Mouse (Mus musculus) hindbrain, embryonic 11.5 days (tissue): ENCODE results near the gene Opcml. TPM values are rescaled to one million over a fixed set of nuclear protein-coding genes. Genes with fewer than 3 reads are reported as not detected.

Source experiments
- ATAC-seq: fragments of 200-750 bp; cut with Nextera tagmentation; 2 replicates; pipeline ENCODE4 v1.8.0; 2017; ENCODE audit warnings: mild to moderate bottlenecking, moderate TSS enrichment, moderate library complexity; ENCODE audit not compliant: low FRiP score
- DNase-seq: peaks from one replicate; pipeline ENCODE4 v3.0.0-alpha.2; 2015; ENCODE audit warnings: low spot score
- H3K27ac ChIP-seq: fragments of 300-500 bp; sonication (generic); 2 replicates; pipeline ENCODE4 v1.5.1; 2014; ENCODE audit warnings: mild to moderate bottlenecking, low read depth, low read length
- H3K27me3 ChIP-seq: fragments of 300-500 bp; sonication (generic); 2 replicates; pipeline ENCODE4 v1.6.1; 2014; ENCODE audit warnings: mild to moderate bottlenecking, low read length, moderate library complexity, mixed read lengths; ENCODE audit not compliant: control insufficient read depth, insufficient read depth
- H3K36me3 ChIP-seq: fragments of 300-500 bp; sonication (generic); 2 replicates; pipeline ENCODE4 v1.6.1; 2014; ENCODE audit warnings: mild to moderate bottlenecking, low read length, moderate library complexity, mixed read lengths; ENCODE audit not compliant: control insufficient read depth, insufficient read depth
- H3K4me1 ChIP-seq: fragments of 300-500 bp; sonication (generic); replicated peaks from 2 replicates; pipeline ENCODE4 v1.6.1; 2014; ENCODE audit warnings: low read length, mixed read lengths; ENCODE audit not compliant: control insufficient read depth, insufficient read depth
- H3K4me2 ChIP-seq: fragments of 300-500 bp; sonication (generic); replicated peaks from 2 replicates; pipeline ENCODE4 v1.6.1; 2014; ENCODE audit warnings: mild to moderate bottlenecking, low read depth, low read length
- H3K4me3 ChIP-seq: fragments of 300-500 bp; sonication (generic); 2 replicates; pipeline ENCODE4 v1.5.1; 2014; ENCODE audit warnings: low read depth, low read length
- H3K9ac ChIP-seq: fragments of 300-500 bp; sonication (generic); 2 replicates; pipeline ENCODE4 v1.6.1; 2014; ENCODE audit warnings: low read depth, low read length
- H3K9me3 ChIP-seq: fragments of 300-500 bp; sonication (generic); 2 replicates; pipeline ENCODE4 v1.6.1; 2016; ENCODE audit warnings: low read length; ENCODE audit not compliant: control insufficient read depth
- WGBS: fragments of 180-500 bp; shearing (Covaris S2); extraction: QIAGEN DNeasy Blood & Tissue Kit; methylation state at CpG from one replicate; pipeline ENCODE4 v1.1.7; 2014; 5-methylcytosine and 5-hydroxymethylcytosine counted together
- polyA plus RNA-seq: library from polyadenylated mRNA; unstranded; fragments of >200 nt; fragmentation: Nextera tagmentation; extraction: Ambion mirVana; gene quantifications from 2 replicates; pipeline ENCODE4 v1.2.1, GENCODE M21; 2014

The Opcml gene
- polyA plus RNA-seq, 1 experiment from 2014 or later = 5.7 TPM

GRCm38 (mm10) chr9:28558628-28559027, 768.1 kb downstream of the Opcml start:
- no peak overlapping the region for H3K4me2 ChIP-seq
- no peaks in the 10 kb centered on the region for H3K27me3 ChIP-seq
- H3K9me3 ChIP-seq = no peaks in the 10 kb centered on the region
- ATAC-seq = no peak
- DNase-seq = no peak
- no peaks in the 10 kb centered on the region for H3K36me3 ChIP-seq
- no peak overlapping the region for H3K4me3 ChIP-seq
- no peak overlapping the region for H3K27ac ChIP-seq
- WGBS = 85% methylated on average over 2 of the region's 2 CpGs
- H3K4me1 ChIP-seq = no peaks in the 10 kb centered on the region
- H3K9ac ChIP-seq = no peak overlapping the region

GRCm38 (mm10) chr9:28561761-28562160, 771.2 kb downstream of the Opcml start:
- H3K27me3 ChIP-seq = no peaks in the 10 kb centered on the region
- WGBS = 58% methylated on average over 6 of the region's 6 CpGs

GRCm38 (mm10) chr9:28563066-28563683, 772.6 kb downstream of the Opcml start:
- no peak overlapping the region for H3K4me3 ChIP-seq
- no peaks in the 10 kb centered on the region for H3K9me3 ChIP-seq
- no peaks in the 10 kb centered on the region for H3K27me3 ChIP-seq
- no peak overlapping the region for H3K4me2 ChIP-seq
- no peak overlapping the region for H3K9ac ChIP-seq
- WGBS = 80% methylated on average over 14 of the region's 14 CpGs
- DNase-seq (no peak), ATAC-seq (no peak)
- no peaks in the 10 kb centered on the region for H3K36me3 ChIP-seq
- H3K4me1 ChIP-seq = no peaks in the 10 kb centered on the region
- H3K27ac ChIP-seq = no peak overlapping the region

More at GRCm38 (mm10) chr9:28561761-28562160, 771.2 kb downstream of the Opcml start:
- H3K27ac ChIP-seq = no peak overlapping the region
- H3K36me3 ChIP-seq = no peaks in the 10 kb centered on the region
- ATAC-seq (no peak), DNase-seq (no peak)
- no peaks in the 10 kb centered on the region for H3K9me3 ChIP-seq
- no peak overlapping the region for H3K4me2 ChIP-seq
- H3K4me3 ChIP-seq = no peak overlapping the region
- H3K9ac ChIP-seq = no peak overlapping the region
- H3K4me1 ChIP-seq = no peaks in the 10 kb centered on the region

GRCm38 (mm10) chr9:28569041-28569522, 778.5 kb downstream of the Opcml start:
- 41% methylated on average over 8 of the region's 8 CpGs for WGBS
- Histone ChIP-seq H3K9me3 (no peaks in the 10 kb centered on the region), H3K27ac (no peak overlapping the region), H3K27me3 (no peaks in the 10 kb centered on the region), H3K4me1 (no peaks in the 10 kb centered on the region), H3K36me3 (no peaks in the 10 kb centered on the region), H3K4me3 (no peak overlapping the region), H3K9ac (no peak overlapping the region), H3K4me2 (no peak overlapping the region)
- DNase-seq (no peak), ATAC-seq (no peak)

GRCm38 (mm10) chr9:28569776-28570175, 779.2 kb downstream of the Opcml start:
- no peak for ATAC-seq
- Histone ChIP-seq H3K27me3 (no peaks in the 10 kb centered on the region), H3K4me2 (no peak overlapping the region), H3K9ac (no peak overlapping the region), H3K4me1 (no peaks in the 10 kb centered on the region), H3K4me3 (no peak overlapping the region), H3K9me3 (no peaks in the 10 kb centered on the region), H3K27ac (no peak overlapping the region), H3K36me3 (no peaks in the 10 kb centered on the region)
- no peak for DNase-seq
- WGBS = 47% methylated on average over 2 of the region's 2 CpGs

GRCm38 (mm10) chr9:28571682-28572081, 781.1 kb downstream of the Opcml start:
- DNase-seq (no peak), ATAC-seq (no peak)
- Histone ChIP-seq H3K36me3 (no peaks in the 10 kb centered on the region), H3K27me3 (no peaks in the 10 kb centered on the region), H3K4me3 (no peak overlapping the region), H3K4me2 (no peak overlapping the region), H3K9me3 (no peaks in the 10 kb centered on the region), H3K27ac (no peak overlapping the region), H3K9ac (no peak overlapping the region), H3K4me1 (no peaks in the 10 kb centered on the region)
- WGBS = 67% methylated on average over 2 of the region's 2 CpGs

GRCm38 (mm10) chr9:28572136-28572774, 781.7 kb downstream of the Opcml start:
- DNase-seq (no peak), ATAC-seq (no peak)
- no peak overlapping the region for H3K27ac ChIP-seq
- H3K4me2 ChIP-seq = no peak overlapping the region
- no peaks in the 10 kb centered on the region for H3K4me1 ChIP-seq
- H3K27me3 ChIP-seq = no peaks in the 10 kb centered on the region
- no peaks in the 10 kb centered on the region for H3K9me3 ChIP-seq
- H3K4me3 ChIP-seq = no peak overlapping the region
- no peak overlapping the region for H3K9ac ChIP-seq
- H3K36me3 ChIP-seq = no peaks in the 10 kb centered on the region
- 77% methylated on average over 9 of the region's 9 CpGs for WGBS

GRCm38 (mm10) chr9:28578730-28579129, 788.2 kb downstream of the Opcml start:
- no peak for ATAC-seq
- H3K27me3 ChIP-seq = no peaks in the 10 kb centered on the region

GRCm38 (mm10) chr9:28587253-28587652, 796.7 kb downstream of the Opcml start:
- H3K27me3 ChIP-seq = no peaks in the 10 kb centered on the region
- no peak overlapping the region for H3K9ac ChIP-seq
- 72% methylated on average over 3 of the region's 3 CpGs for WGBS
- no peaks in the 10 kb centered on the region for H3K36me3 ChIP-seq
- no peak overlapping the region for H3K4me3 ChIP-seq
- no peak for ATAC-seq
- no peaks in the 10 kb centered on the region for H3K4me1 ChIP-seq
- H3K4me2 ChIP-seq = no peak overlapping the region
- H3K27ac ChIP-seq = no peak overlapping the region
- DNase-seq = no peak
- no peaks in the 10 kb centered on the region for H3K9me3 ChIP-seq

More at GRCm38 (mm10) chr9:28578730-28579129, 788.2 kb downstream of the Opcml start:
- H3K9ac ChIP-seq = no peak overlapping the region
- no peak overlapping the region for H3K4me2 ChIP-seq
- no peaks in the 10 kb centered on the region for H3K9me3 ChIP-seq
- no peak for DNase-seq
- no peak overlapping the region for H3K27ac ChIP-seq
- no peaks in the 10 kb centered on the region for H3K4me1 ChIP-seq
- H3K4me3 ChIP-seq = no peak overlapping the region
- no peaks in the 10 kb centered on the region for H3K36me3 ChIP-seq
